Comparison of ENCODE assay signal across 7 mouse cellular contexts in genomic region chr11:119928023-119928681, GRCm38 (mm10). TPM values are rescaled to one million over a fixed set of nuclear protein-coding genes. Genes with fewer than 3 reads are reported as not detected.
DNase-seq lines count a peak whose midpoint lies in the region.

No protein-coding gene starts in this region.

- peak; percentile 64 to 70 for DNase-seq in right cerebral cortex, adult 2 months (ENCODE audit: low spot score in 2 of 2)
- no peak for DNase-seq in right cerebral cortex, postnatal 4 days
- DNase-seq in gastrocnemius, postnatal 25 days: peak; percentile 69
- peak; percentile 59 for DNase-seq in kidney, postnatal 14 days
- peak; percentile 55 to 66 for DNase-seq in monocyte, adult 2 months (ENCODE audit: low read depth in 1 of 2, low spot score in 2 of 2)
- DNase-seq in thymus, postnatal 36 days: peak; percentile 81 to 87
- DNase-seq in ovary, postnatal 36 days (ENCODE audit: low spot score): no peak

RNA-seq across cellular contexts. Expression of gene Baiap2, which starts 14.4 kb away (rescaled TPM):
- 1 to 10 TPM; 2.2 to 3.4 TPM for total RNA-seq in gastrocnemius, postnatal 25 days (2021)

RNA-seq across cellular contexts. Expression of gene Chmp6, which starts 14.9 kb away (rescaled TPM):
- total RNA-seq in gastrocnemius, postnatal 25 days (2021): 10 to 100 TPM; 25.6 to 28.2 TPM

Comparison
In these comparisons a context has a peak if more than half of its experiments do, and no peak if none do; other contexts are left out.
1. DNase-seq: peak in right cerebral cortex, adult 2 months (2 of 2), gastrocnemius, postnatal 25 days (single experiment), kidney, postnatal 14 days (single experiment), monocyte, adult 2 months (2 of 2) and thymus, postnatal 36 days (2 of 2); none in right cerebral cortex, postnatal 4 days (single experiment) and ovary, postnatal 36 days (single experiment).